Comparison of ENCODE assay signal across 9 mouse cellular contexts in genomic region chr9:27110681-27111080, GRCm38 (mm10). TPM values are rescaled to one million over a fixed set of nuclear protein-coding genes. Genes with fewer than 3 reads are reported as not detected.
DNase-seq lines count a peak whose midpoint lies in the region; ATAC-seq and TF ChIP-seq lines count a peak whose summit lies in the region.
"Had no signal": no experiment of that assay in that cellular context is flagged by ENCODE, and none has a peak within 500 bp of the region (broad histone marks: within the 10 kb centered on the region; RNA-seq: fewer than 3 reads in every experiment).

No protein-coding gene starts in this region.

- DNase-seq in forebrain, embryonic 14.5 days (ENCODE audit: low spot score): no peak
- DNase-seq in lung, postnatal 25 days (ENCODE audit: low spot score): no peak
- DNase-seq in cerebellum, adult 11 months: no peak
- DNase-seq in cerebellum, adult 2 months: no peak

- no peak for TF ChIP-seq POLR2A in small intestine, adult 2 months (IDR thresholded peaks at IDR 0.05; ENCODE audit: low read depth, low read length)
- no peak for TF ChIP-seq POLR2A in cerebellum, adult 2 months (IDR thresholded peaks at IDR 0.05; ENCODE audit: borderline replicate concordance, insufficient read depth, low read length)

- no peak for ATAC-seq in forebrain, embryonic 12.5 days (ENCODE audit: low FRiP score)
- no peak for ATAC-seq in forebrain, embryonic 14.5 days
- ATAC-seq in lung, embryonic 15.5 days (ENCODE audit: borderline replicate concordance, extremely low read depth, low FRiP score, low TSS enrichment): no peak
- peak; percentile 85 for ATAC-seq in heart, embryonic 16.5 days (replicated peaks; ENCODE audit: extremely low read depth, insufficient read depth, low FRiP score)
- ATAC-seq: intestine, postnatal 0 days had no signal

- WGBS in forebrain, embryonic 12.5 days: 87% methylated on average over 5 of the region's 5 CpGs
- WGBS in forebrain, embryonic 14.5 days: 78% methylated on average over 5 of the region's 5 CpGs
- WGBS in lung, embryonic 15.5 days: 60% methylated on average over 5 of the region's 5 CpGs
- 27% methylated on average over 5 of the region's 5 CpGs for WGBS in heart, embryonic 16.5 days
- 59% methylated on average over 5 of the region's 5 CpGs for WGBS in small intestine, adult 2 months
- 73% methylated on average over 5 of the region's 5 CpGs for WGBS in cerebellum, adult 2 months

- no peaks in the 10 kb centered on the region for H3K27me3 ChIP-seq in forebrain, embryonic 12.5 days
- no peaks in the 10 kb centered on the region for H3K27me3 ChIP-seq in forebrain, embryonic 14.5 days (replicated peaks; ENCODE audit: control insufficient read depth, insufficient read depth, low read length)
- H3K27me3 ChIP-seq in lung, embryonic 15.5 days: no peaks in the 10 kb centered on the region
- no peaks in the 10 kb centered on the region for H3K27me3 ChIP-seq in heart, embryonic 16.5 days (ENCODE audit: control insufficient read depth, insufficient read depth, low read length)
- no peaks in the 10 kb centered on the region for H3K27me3 ChIP-seq in small intestine, adult 2 months (ENCODE audit: control insufficient read depth, insufficient read depth, low read length)
- no peaks in the 10 kb centered on the region for H3K27me3 ChIP-seq in cerebellum, adult 2 months (ENCODE audit: control insufficient read depth, insufficient read depth, low read length)

- TF ChIP-seq CTCF in small intestine, adult 2 months (IDR thresholded peaks at IDR 0.05; ENCODE audit: extremely low read depth, insufficient read length, insufficient replicate concordance, low read depth, low read length): no peak
- TF ChIP-seq CTCF in cerebellum, adult 2 months (IDR thresholded peaks at IDR 0.05; ENCODE audit: borderline replicate concordance, insufficient read depth, low read depth, low read length): no peak

- no peaks in the 10 kb centered on the region for H3K9me3 ChIP-seq in forebrain, embryonic 12.5 days
- H3K9me3 ChIP-seq in forebrain, embryonic 14.5 days (replicated peaks; ENCODE audit: control insufficient read depth, low read length): no peaks in the 10 kb centered on the region
- H3K9me3 ChIP-seq in lung, embryonic 15.5 days: no peaks in the 10 kb centered on the region
- H3K9me3 ChIP-seq in heart, embryonic 16.5 days (replicated peaks; ENCODE audit: control insufficient read depth, low read length): no peaks in the 10 kb centered on the region

- peaks cover 18% of the 10 kb centered on the region for H3K4me1 ChIP-seq in forebrain, embryonic 12.5 days
- peaks cover 7% of the 10 kb centered on the region for H3K4me1 ChIP-seq in forebrain, embryonic 14.5 days (ENCODE audit: control insufficient read depth, insufficient read depth, low read length)
- H3K4me1 ChIP-seq in lung, embryonic 15.5 days: peaks cover 12% of the 10 kb centered on the region
- peaks cover 37% of the 10 kb centered on the region for H3K4me1 ChIP-seq in heart, embryonic 16.5 days (ENCODE audit: control insufficient read depth, insufficient read depth, low read length)
- no peaks in the 10 kb centered on the region for H3K4me1 ChIP-seq in small intestine, adult 2 months (ENCODE audit: control insufficient read depth, insufficient read depth, insufficient read length, low read length)
- peaks cover 6% of the 10 kb centered on the region for H3K4me1 ChIP-seq in cerebellum, adult 2 months (ENCODE audit: control insufficient read depth, insufficient read depth, low read length)

- peaks cover 6% of the 10 kb centered on the region; the same call in 1 of the 2 replicates for H3K36me3 ChIP-seq in forebrain, embryonic 12.5 days (replicated peaks)
- H3K36me3 ChIP-seq in forebrain, embryonic 14.5 days (ENCODE audit: control insufficient read depth, insufficient read depth, low read length): no peaks in the 10 kb centered on the region
- H3K36me3 ChIP-seq in lung, embryonic 15.5 days: no peaks in the 10 kb centered on the region
- no peaks in the 10 kb centered on the region for H3K36me3 ChIP-seq in heart, embryonic 16.5 days (ENCODE audit: control insufficient read depth, insufficient read depth)
- H3K36me3 ChIP-seq in small intestine, adult 2 months (ENCODE audit: control insufficient read depth, insufficient read depth, low read length): no peaks in the 10 kb centered on the region

- H3K27ac ChIP-seq in forebrain, embryonic 12.5 days: peak overlapping the region; percentile 0; the same call in 1 of the 2 replicates
- H3K27ac ChIP-seq in forebrain, embryonic 14.5 days (ENCODE audit: low read depth, low read length): no peak overlapping the region
- H3K27ac ChIP-seq in lung, embryonic 15.5 days: peak overlapping the region; percentile 76
- peak overlapping the region; percentile 89 for H3K27ac ChIP-seq in heart, embryonic 16.5 days (ENCODE audit: low read length)
- H3K27ac ChIP-seq in small intestine, adult 2 months (ENCODE audit: insufficient read depth, low read depth, low read length): peak overlapping the region; percentile 35
- H3K27ac ChIP-seq in cerebellum, adult 2 months (ENCODE audit: insufficient read depth, low read length): no peak overlapping the region

- H3K4me2 ChIP-seq in forebrain, embryonic 12.5 days: no peak overlapping the region
- no peak overlapping the region for H3K4me2 ChIP-seq in forebrain, embryonic 14.5 days (ENCODE audit: low read length)
- H3K4me2 ChIP-seq in lung, embryonic 15.5 days: no peak overlapping the region
- peak overlapping the region; percentile 50 for H3K4me2 ChIP-seq in heart, embryonic 16.5 days (ENCODE audit: low read depth, low read length)

- H3K4me3 ChIP-seq in forebrain, embryonic 12.5 days (replicated peaks): no peak overlapping the region
- H3K4me3 ChIP-seq in forebrain, embryonic 14.5 days (ENCODE audit: low read depth, low read length): no peak overlapping the region
- H3K4me3 ChIP-seq in lung, embryonic 15.5 days: no peak overlapping the region
- no peak overlapping the region for H3K4me3 ChIP-seq in heart, embryonic 16.5 days (ENCODE audit: low read length)
- H3K4me3 ChIP-seq in small intestine, adult 2 months (ENCODE audit: low read depth, low read length): no peak overlapping the region
- H3K4me3 ChIP-seq in cerebellum, adult 2 months (replicated peaks; ENCODE audit: insufficient read depth, low read depth, low read length): no peak overlapping the region

- no peak overlapping the region for H3K9ac ChIP-seq in forebrain, embryonic 12.5 days
- no peak overlapping the region for H3K9ac ChIP-seq in forebrain, embryonic 14.5 days (ENCODE audit: low read length)
- H3K9ac ChIP-seq in lung, embryonic 15.5 days: no peak overlapping the region
- peak overlapping the region; percentile 30 for H3K9ac ChIP-seq in heart, embryonic 16.5 days (ENCODE audit: low read length)

RNA-seq across cellular contexts. Expression of gene Jam3, which starts 44.5 kb away (rescaled TPM):
- 146 and 155 TPM in 2 replicates for polyA plus RNA-seq in forebrain, embryonic 12.5 days (2016; fragmentation: Nextera tagmentation; extraction: Ambion mirVana)
- 66.6 and 72.1 TPM in 2 replicates for polyA plus RNA-seq in forebrain, embryonic 14.5 days (2014; fragmentation: Nextera tagmentation; extraction: Ambion mirVana)
- 63.6 and 64.8 TPM in 2 replicates for polyA plus RNA-seq in lung, embryonic 15.5 days (2015; fragmentation: Nextera tagmentation; extraction: Ambion mirVana)
- polyA plus RNA-seq in heart, embryonic 16.5 days (2015; fragmentation: Nextera tagmentation; extraction: Ambion mirVana): 40.0 and 40.7 TPM in 2 replicates
- polyA plus RNA-seq in small intestine, adult 2 months (2012; rRNA removed): 2.9 and 3.5 TPM in 2 replicates
- polyA plus RNA-seq in cerebellum, adult 2 months (2012; rRNA removed): 44.3 and 50.8 TPM in 2 replicates

Comparison
In these comparisons a context has a peak if more than half of its experiments do, and no peak if none do; other contexts are left out.
1. H3K27ac ChIP-seq: peak in forebrain, embryonic 12.5 days (single experiment), lung, embryonic 15.5 days (single experiment), heart, embryonic 16.5 days (single experiment) and small intestine, adult 2 months (single experiment); none in forebrain, embryonic 14.5 days (single experiment) and cerebellum, adult 2 months (single experiment).